Mouse (Mus musculus): ENCODE measurements around the gene Slc10a1.

Slc10a1 gene

GRCm38 (mm10) chr12:80927518-80927917 is 41.0 kb downstream of the Slc10a1 start:
- no peak for DNase-seq (ENCODE audit: low read depth)

GRCm38 (mm10) chr12:80926550-80926949 is 42.0 kb downstream of the Slc10a1 start:
- DNase-seq (ENCODE audit: low read depth), result no peak

GRCm38 (mm10) chr12:80925919-80926318 is 42.6 kb downstream of the Slc10a1 start:
- DNase-seq (ENCODE audit: low read depth), result no peak

GRCm38 (mm10) chr12:80924205-80924604 is 44.3 kb downstream of the Slc10a1 start:
- no peak for DNase-seq (ENCODE audit: low read depth)

- DNase-seq (ENCODE audit: low read depth), result no peak
These were observed 44.9 kb downstream of the Slc10a1 start for GRCm38 (mm10) chr12:80923602-80924001.

GRCm38 (mm10) chr12:80922869-80923268 is 45.6 kb downstream of the Slc10a1 start:
- DNase-seq (ENCODE audit: low read depth), result no peak

- DNase-seq (ENCODE audit: low read depth), result no peak
These were observed 47.2 kb downstream of the Slc10a1 start for GRCm38 (mm10) chr12:80921301-80921700.

GRCm38 (mm10) chr12:80917764-80918163 is 50.7 kb downstream of the Slc10a1 start:
- DNase-seq (ENCODE audit: low read depth), result peak; percentile 74

GRCm38 (mm10) chr12:80909631-80910030 is 58.9 kb downstream of the Slc10a1 start:
- no peak for DNase-seq (ENCODE audit: low read depth)

Data from naive thymus-derived CD4-positive, alpha-beta T cell, adult 2 months (primary cell).